Mouse (Mus musculus): ENCODE data around the gene Tatdn3.

Gene Tatdn3

GRCm38 (mm10) chr1:191062781-191063485 is at the start of gene Tatdn3, which contains the start of gene Nsl1:
Gene Tatdn3, minus strand, starts transcription at chr1:191062932.
Gene Nsl1, plus strand, starts transcription at chr1:191063012.
- peak; percentile 90 for DNase-seq (ENCODE audit: low read depth, low spot score)

- peak; percentile 33 for DNase-seq (ENCODE audit: low read depth, low spot score)
These were observed 48.4 kb upstream of the Tatdn3 start for GRCm38 (mm10) chr1:191111146-191111545.

GRCm38 (mm10) chr1:191109907-191110306 is 47.2 kb upstream of the Tatdn3 start:
- DNase-seq (ENCODE audit: low read depth, low spot score): no peak

- no peak for DNase-seq (ENCODE audit: low read depth, low spot score)
These were observed 44.6 kb upstream of the Tatdn3 start for GRCm38 (mm10) chr1:191107306-191107705.

GRCm38 (mm10) chr1:191105246-191105645 is 42.5 kb upstream of the Tatdn3 start:
- DNase-seq (ENCODE audit: low read depth, low spot score): no peak

GRCm38 (mm10) chr1:191102730-191103370 is 40.1 kb upstream of the Tatdn3 start:
- peak; percentile 57 for DNase-seq (ENCODE audit: low read depth, low spot score)

- DNase-seq (ENCODE audit: low read depth, low spot score): no peak
These were observed 37.1 kb upstream of the Tatdn3 start for GRCm38 (mm10) chr1:191099772-191100291.

- DNase-seq (ENCODE audit: low read depth, low spot score): no peak
These were observed 36.4 kb upstream of the Tatdn3 start for GRCm38 (mm10) chr1:191099114-191099513.

GRCm38 (mm10) chr1:191097802-191098747 is 35.3 kb upstream of the Tatdn3 start, which contains the start of gene Batf3:
Gene Batf3, plus strand, starts transcription at chr1:191097847.
- peak; percentile 27 for DNase-seq (ENCODE audit: low read depth, low spot score)

- DNase-seq (ENCODE audit: low read depth, low spot score): peak; percentile 52
These were observed 34.3 kb upstream of the Tatdn3 start for GRCm38 (mm10) chr1:191096871-191097681.

- no peak for DNase-seq (ENCODE audit: low read depth, low spot score)
These were observed 32.3 kb upstream of the Tatdn3 start for GRCm38 (mm10) chr1:191095019-191095418.

GRCm38 (mm10) chr1:191093578-191093977 is 30.8 kb upstream of the Tatdn3 start:
- no peak for DNase-seq (ENCODE audit: low read depth, low spot score)

- no peak for DNase-seq (ENCODE audit: low read depth, low spot score)
These were observed 29.3 kb upstream of the Tatdn3 start for GRCm38 (mm10) chr1:191092050-191092449.

GRCm38 (mm10) chr1:191089355-191089754 is 26.6 kb upstream of the Tatdn3 start:
- no peak for DNase-seq (ENCODE audit: low read depth, low spot score)

GRCm38 (mm10) chr1:191087955-191088354 is 25.2 kb upstream of the Tatdn3 start:
- DNase-seq (ENCODE audit: low read depth, low spot score): no peak

GRCm38 (mm10) chr1:191086960-191087359 is 24.2 kb upstream of the Tatdn3 start:
- DNase-seq (ENCODE audit: low read depth, low spot score): no peak

GRCm38 (mm10) chr1:191086304-191086878 is 23.7 kb upstream of the Tatdn3 start:
- DNase-seq (ENCODE audit: low read depth, low spot score): no peak

GRCm38 (mm10) chr1:191085597-191085996 is 22.9 kb upstream of the Tatdn3 start:
- no peak for DNase-seq (ENCODE audit: low read depth, low spot score)

GRCm38 (mm10) chr1:191084951-191085559 is 22.3 kb upstream of the Tatdn3 start:
- peak; percentile 40 for DNase-seq (ENCODE audit: low read depth, low spot score)

GRCm38 (mm10) chr1:191083230-191083629 is 20.5 kb upstream of the Tatdn3 start:
- no peak for DNase-seq (ENCODE audit: low read depth, low spot score)

All from CD4-positive helper T cell, adult 2 months (primary cell).